Mouse (Mus musculus): ENCODE measurements around the gene Shank2.

DNA sequence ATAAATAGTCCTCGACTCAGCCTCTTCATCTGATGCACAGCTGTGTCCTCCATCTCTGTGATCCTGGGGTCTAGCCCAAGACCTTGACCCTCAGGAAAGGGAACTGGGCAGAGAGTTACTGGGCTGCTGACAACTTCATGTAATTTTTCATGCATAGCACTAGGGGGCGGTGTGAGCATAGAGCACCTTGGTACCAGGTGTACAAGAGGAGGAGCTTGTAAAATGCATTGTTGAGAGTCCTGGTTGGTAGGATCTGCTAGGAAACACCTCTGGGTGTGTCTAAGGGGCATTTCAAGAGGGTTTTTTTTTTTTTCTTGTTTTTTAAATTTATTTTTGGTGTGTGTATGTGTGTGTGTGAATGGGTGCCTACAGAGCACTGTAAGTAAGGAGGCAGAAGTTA, 95.6 kb downstream of the Shank2 start:
- peak; percentile 64; the same call in 1 of the 2 replicates for TF ChIP-seq CTCF (IDR thresholded peaks at IDR 0.05; ENCODE audit: borderline replicate concordance, extremely low read depth, insufficient read depth, insufficient read length)
- TF ChIP-seq POLR2A (IDR thresholded peaks at IDR 0.05; ENCODE audit: borderline replicate concordance, extremely low read depth, insufficient read depth, insufficient read length, poor library complexity, severe bottlenecking): no peak

Data from brain, embryonic 14.5 days (tissue).